Comparison of ENCODE assay signal across 8 mouse cellular contexts in the genomic region with DNA sequence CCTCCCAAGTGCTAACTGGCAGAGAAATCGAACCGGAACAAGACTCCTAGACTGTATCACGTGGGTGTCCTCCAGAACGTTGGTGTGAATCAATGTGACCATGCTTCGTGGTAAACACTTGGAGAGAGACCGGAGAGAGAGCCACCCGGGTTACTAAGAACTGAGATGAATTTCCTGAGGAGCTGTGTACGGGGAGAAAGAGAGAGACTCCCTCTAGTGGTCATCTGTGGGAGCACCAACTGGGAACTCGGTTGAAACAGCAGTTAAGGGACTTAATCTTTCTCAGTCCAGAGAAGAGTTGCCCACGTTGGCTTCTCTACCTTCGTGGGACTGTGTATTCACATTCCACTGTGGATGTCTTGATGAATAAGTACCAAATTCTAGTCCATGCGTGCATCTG. TPM values are rescaled to one million over a fixed set of nuclear protein-coding genes. Genes with fewer than 3 reads are reported as not detected.
DNase-seq lines count a peak whose midpoint lies in the region; ATAC-seq and TF ChIP-seq lines count a peak whose summit lies in the region.
"Had no signal": no experiment of that assay in that cellular context is flagged by ENCODE, and none has a peak within 500 bp of the region (broad histone marks: within the 10 kb centered on the region; RNA-seq: fewer than 3 reads in every experiment).

No protein-coding gene starts in this region.

- H3K36me3 ChIP-seq in midbrain, embryonic 14.5 days (ENCODE audit: control insufficient read depth, insufficient read depth, low read length): no peaks in the 10 kb centered on the region
- H3K36me3 ChIP-seq in midbrain, embryonic 13.5 days: no peaks in the 10 kb centered on the region
- no peaks in the 10 kb centered on the region for H3K36me3 ChIP-seq in intestine, postnatal 0 days (ENCODE audit: control insufficient read depth, insufficient read depth)
- no peaks in the 10 kb centered on the region for H3K36me3 ChIP-seq in liver, postnatal 0 days (replicated peaks; ENCODE audit: insufficient read depth, low read length)
- H3K36me3 ChIP-seq: heart, embryonic 15.5 days had no signal

- peak; percentile 62 for DNase-seq in midbrain, embryonic 14.5 days
- DNase-seq in ZHBTc4 (ENCODE audit: low read depth, low spot score): peak; percentile 85
- DNase-seq in cerebellum, postnatal 25 days: peak; percentile 55 to 71
- peak; percentile 57 for DNase-seq in liver, postnatal 0 days
- DNase-seq in right cerebral cortex, postnatal 4 days: peak; percentile 52

- TF ChIP-seq EP300 in liver, postnatal 0 days (IDR thresholded peaks at IDR 0.05; ENCODE audit: low read depth): no peak

- no peak overlapping the region for H3K4me3 ChIP-seq in midbrain, embryonic 14.5 days (replicated peaks; ENCODE audit: low read depth, low read length)
- no peak overlapping the region for H3K4me3 ChIP-seq in midbrain, embryonic 13.5 days (replicated peaks)
- no peak overlapping the region for H3K4me3 ChIP-seq in intestine, postnatal 0 days (ENCODE audit: low read depth, low read length)
- H3K4me3 ChIP-seq in liver, postnatal 0 days (ENCODE audit: low read depth, low read length): no peak overlapping the region
- H3K4me3 ChIP-seq: heart, embryonic 15.5 days had no signal

- TF ChIP-seq CTCF in intestine, postnatal 0 days (IDR thresholded peaks at IDR 0.05; ENCODE audit: low read depth): peak; percentile 80
- TF ChIP-seq CTCF in liver, postnatal 0 days (IDR thresholded peaks at IDR 0.05; ENCODE audit: low read depth): peak; percentile 73

- H3K27ac ChIP-seq in midbrain, embryonic 14.5 days (replicated peaks; ENCODE audit: low read depth, low read length): no peak overlapping the region
- H3K27ac ChIP-seq in midbrain, embryonic 13.5 days: no peak overlapping the region
- H3K27ac ChIP-seq in intestine, postnatal 0 days (ENCODE audit: low read depth, low read length): no peak overlapping the region
- H3K27ac ChIP-seq in liver, postnatal 0 days (ENCODE audit: low read depth): no peak overlapping the region
- H3K27ac ChIP-seq: heart, embryonic 15.5 days had no signal

- WGBS in midbrain, embryonic 14.5 days: 53% methylated on average over 12 of the region's 12 CpGs
- 54% methylated on average over 12 of the region's 12 CpGs for WGBS in midbrain, embryonic 13.5 days
- 45% methylated on average over 12 of the region's 12 CpGs for WGBS in intestine, postnatal 0 days
- 42% methylated on average over 12 of the region's 12 CpGs for WGBS in liver, postnatal 0 days (ENCODE audit: insufficient replicate concordance)

- no peak overlapping the region for H3K4me2 ChIP-seq in midbrain, embryonic 14.5 days (ENCODE audit: low read length)
- no peak overlapping the region for H3K4me2 ChIP-seq in midbrain, embryonic 13.5 days (replicated peaks)
- H3K4me2 ChIP-seq in intestine, postnatal 0 days (replicated peaks; ENCODE audit: low read depth): no peak overlapping the region
- no peak overlapping the region for H3K4me2 ChIP-seq in liver, postnatal 0 days (ENCODE audit: low read depth, low read length)
- H3K4me2 ChIP-seq: heart, embryonic 15.5 days had no signal

- H3K4me1 ChIP-seq in midbrain, embryonic 14.5 days (ENCODE audit: control insufficient read depth, insufficient read depth, low read length): no peaks in the 10 kb centered on the region
- H3K4me1 ChIP-seq in midbrain, embryonic 13.5 days (replicated peaks): no peaks in the 10 kb centered on the region
- H3K4me1 ChIP-seq in intestine, postnatal 0 days (replicated peaks; ENCODE audit: control insufficient read depth, insufficient read depth, low read length): no peaks in the 10 kb centered on the region
- H3K4me1 ChIP-seq in liver, postnatal 0 days (ENCODE audit: insufficient read depth): no peaks in the 10 kb centered on the region
- H3K4me1 ChIP-seq: heart, embryonic 15.5 days had no signal

- H3K9me3 ChIP-seq in midbrain, embryonic 14.5 days (ENCODE audit: control insufficient read depth, low read length): no peaks in the 10 kb centered on the region
- no peaks in the 10 kb centered on the region for H3K9me3 ChIP-seq in midbrain, embryonic 13.5 days
- no peaks in the 10 kb centered on the region for H3K9me3 ChIP-seq in intestine, postnatal 0 days (ENCODE audit: control insufficient read depth)
- 0 out of 2 replicates have a peak, but pooled peaks cover 4% of the 10 kb centered on the region for H3K9me3 ChIP-seq in liver, postnatal 0 days (ENCODE audit: low read length)
- H3K9me3 ChIP-seq: heart, embryonic 15.5 days had no signal

- no peak for ATAC-seq in midbrain, embryonic 14.5 days (ENCODE audit: low FRiP score, low TSS enrichment)
- no peak for ATAC-seq in midbrain, embryonic 13.5 days
- no peak for ATAC-seq in intestine, postnatal 0 days
- ATAC-seq in liver, postnatal 0 days: no peak

- no peaks in the 10 kb centered on the region for H3K27me3 ChIP-seq in midbrain, embryonic 14.5 days (ENCODE audit: control insufficient read depth, insufficient read depth, low read length)
- no peaks in the 10 kb centered on the region for H3K27me3 ChIP-seq in midbrain, embryonic 13.5 days
- H3K27me3 ChIP-seq in intestine, postnatal 0 days (replicated peaks; ENCODE audit: control insufficient read depth, insufficient read depth, low read length): no peaks in the 10 kb centered on the region
- no peaks in the 10 kb centered on the region for H3K27me3 ChIP-seq in liver, postnatal 0 days (ENCODE audit: insufficient read depth, low read length)
- H3K27me3 ChIP-seq: heart, embryonic 15.5 days had no signal

- no peak overlapping the region for H3K9ac ChIP-seq in midbrain, embryonic 14.5 days (replicated peaks; ENCODE audit: low read length)
- H3K9ac ChIP-seq in midbrain, embryonic 13.5 days (replicated peaks): no peak overlapping the region
- H3K9ac ChIP-seq in intestine, postnatal 0 days (ENCODE audit: low read depth, low read length): no peak overlapping the region
- H3K9ac ChIP-seq in liver, postnatal 0 days (replicated peaks): no peak overlapping the region
- H3K9ac ChIP-seq: heart, embryonic 15.5 days had no signal

RNA-seq across cellular contexts. Expression of a gene that starts 53.3 kb away (rescaled TPM):
- polyA plus RNA-seq in midbrain, embryonic 14.5 days (2014; fragmentation: Nextera tagmentation; extraction: Ambion mirVana): 96.8 and 131 TPM in 2 replicates
- 116 and 131 TPM in 2 replicates for polyA plus RNA-seq in midbrain, embryonic 13.5 days (2015; fragmentation: Nextera tagmentation; extraction: Ambion mirVana)
- 30.2 and 37.5 TPM in 2 replicates for polyA plus RNA-seq in intestine, postnatal 0 days (2015; fragmentation: Nextera tagmentation; extraction: Ambion mirVana)
- 17.6 and 18.1 TPM in 2 replicates for polyA plus RNA-seq in liver, postnatal 0 days (2015; fragmentation: Nextera tagmentation; extraction: Ambion mirVana)
